Mouse (Mus musculus): ENCODE data around the gene Mlec.
"Not testable (repeated sequence)": the region's sequence is repeated elsewhere in the genome, so short reads cannot be mapped to it uniquely, and the experiment has no call there.

DNA sequence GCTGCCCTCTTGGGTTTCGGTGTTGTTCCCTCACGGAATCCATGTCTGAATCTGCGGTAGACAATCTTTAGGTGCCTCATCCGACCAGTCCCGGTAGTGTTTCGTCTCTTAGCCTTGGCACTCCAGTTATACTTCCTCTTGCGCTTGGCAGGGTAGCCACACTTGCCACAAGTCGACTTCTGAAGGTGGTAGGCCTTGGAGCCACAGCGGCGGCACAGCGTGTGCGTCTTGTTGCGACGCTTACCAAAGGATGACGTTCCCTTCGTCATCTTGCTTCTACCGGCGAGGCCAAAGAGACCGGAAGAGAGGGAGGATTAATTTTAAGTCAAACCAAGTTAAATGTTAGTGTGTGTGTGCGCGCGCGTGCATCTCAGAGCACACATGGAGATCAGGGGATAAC, 54.7 kb downstream of the Mlec start:
- not testable (repeated sequence) for TF ChIP-seq CTCF (conservative IDR thresholded peaks at IDR 0.05; ENCODE audit: insufficient read depth, insufficient read length, low read depth, low read length); POLR2A (IDR thresholded peaks at IDR 0.05; ENCODE audit: low read depth, low read length)

Measured in kidney, adult 2 months (tissue).